Mouse (Mus musculus) olfactory bulb, adult 2 months (tissue): ENCODE measurements around the gene Gimap3. TPM values are rescaled to one million over a fixed set of nuclear protein-coding genes. Genes with fewer than 3 reads are reported as not detected.

Experiments used
- H3K27ac ChIP-seq: fragments of 200-500 bp; 2 replicates; pipeline ENCODE4 v1.5.1; 2012; ENCODE audit warnings: low read depth, low read length; ENCODE audit not compliant: insufficient read depth
- H3K4me1 ChIP-seq: fragments of 200-500 bp; 2 replicates; pipeline ENCODE4 v1.6.1; 2012; ENCODE audit warnings: low read length; ENCODE audit not compliant: control insufficient read depth, insufficient read depth
- H3K4me3 ChIP-seq: fragments of 200-500 bp; 2 replicates; pipeline ENCODE4 v1.5.1; 2012; ENCODE audit warnings: mild to moderate bottlenecking, low read depth, low read length, moderate library complexity; ENCODE audit not compliant: insufficient read depth
- CTCF ChIP-seq: fragments of 200-500 bp; IDR thresholded peaks from 2 replicates; pipeline ENCODE4 v1.5.1; 2012; ENCODE audit warnings: low read depth, mild to moderate bottlenecking, low read length, moderate library complexity; ENCODE audit not compliant: insufficient read depth
- POLR2A ChIP-seq: fragments of 200-500 bp; IDR thresholded peaks from 2 replicates; pipeline ENCODE4 v1.6.1; 2012; ENCODE audit warnings: mild to moderate bottlenecking, low read depth, low read length, moderate library complexity; ENCODE audit not compliant: insufficient read depth
- WGBS: fragments of 180-500 bp; shearing (Covaris S2); methylation state at CpG from one replicate; pipeline ENCODE4 v1.1.7; 2018; 5-methylcytosine and 5-hydroxymethylcytosine counted together
- polyA plus RNA-seq: library from polyadenylated mRNA; stranded (reverse); fragments of >200 nt; gene quantifications from 2 replicates; pipeline ENCODE4 v1.2.4, GENCODE M21; 2012; ENCODE audit warnings: low replicate concordance; ENCODE audit not compliant: missing spikeins, insufficient read depth, insufficient read length

The Gimap3 gene
- polyA plus RNA-seq, 1 experiment, result not detected

GRCm38 (mm10) chr6:48785601-48786000 lies 14.9 kb upstream of the Gimap3 start:
- WGBS, result 45% methylated on average over 2 of the region's 2 CpGs
- Histone ChIP-seq H3K4me1 (no peaks in the 10 kb centered on the region), H3K4me3 (no peak overlapping the region), H3K27ac (no peak overlapping the region)
- TF ChIP-seq POLR2A, result no peak
- no peak for TF ChIP-seq CTCF

GRCm38 (mm10) chr6:48785189-48785588 lies 14.5 kb upstream of the Gimap3 start:
- Histone ChIP-seq H3K4me3 (no peak overlapping the region), H3K4me1 (no peaks in the 10 kb centered on the region), H3K27ac (no peak overlapping the region)
- no peak for TF ChIP-seq CTCF
- no peak for TF ChIP-seq POLR2A
- WGBS, result 70% methylated on average over 1 of the region's 1 CpGs

GRCm38 (mm10) chr6:48784406-48784805 lies 13.8 kb upstream of the Gimap3 start:
- TF ChIP-seq CTCF, result no peak
- TF ChIP-seq POLR2A, result no peak
- 92% methylated on average over 1 of the region's 1 CpGs for WGBS
- H3K27ac ChIP-seq, result no peak overlapping the region
- no peaks in the 10 kb centered on the region for H3K4me1 ChIP-seq
- H3K4me3 ChIP-seq, result no peak overlapping the region

GRCm38 (mm10) chr6:48772030-48772429 lies 1.4 kb upstream of the Gimap3 start:
- Histone ChIP-seq H3K27ac (no peak overlapping the region), H3K4me1 (peaks cover 2% of the 10 kb centered on the region; the same call in 1 of the 2 replicates), H3K4me3 (no peak overlapping the region)
- TF ChIP-seq POLR2A, result no peak
- TF ChIP-seq CTCF, result peak; percentile 75
- 2% methylated on average over 8 of the region's 8 CpGs for WGBS

GRCm38 (mm10) chr6:48768933-48769332 lies 1.7 kb downstream of the Gimap3 start:
- H3K27ac ChIP-seq, result no peak overlapping the region
- H3K4me1 ChIP-seq, result peaks cover 5% of the 10 kb centered on the region; the same call in 1 of the 2 replicates
- WGBS, result 90% methylated on average over 3 of the region's 3 CpGs
- no peak for TF ChIP-seq POLR2A
- TF ChIP-seq CTCF, result no peak
- H3K4me3 ChIP-seq, result no peak overlapping the region

GRCm38 (mm10) chr6:48768178-48768869 lies 2.3 kb downstream of the Gimap3 start:
- peaks cover 5% of the 10 kb centered on the region; the same call in 1 of the 2 replicates for H3K4me1 ChIP-seq
- H3K4me3 ChIP-seq, result no peak overlapping the region
- TF ChIP-seq CTCF (no peak), POLR2A (no peak)
- no peak overlapping the region for H3K27ac ChIP-seq
- 77% methylated on average over 9 of the region's 9 CpGs for WGBS

GRCm38 (mm10) chr6:48764496-48764895 lies 6.2 kb downstream of the Gimap3 start:
- 87% methylated on average over 10 of the region's 10 CpGs for WGBS
- Histone ChIP-seq H3K4me1 (0 out of 2 replicates have a peak, but pooled peaks cover 3% of the 10 kb centered on the region), H3K27ac (no peak overlapping the region), H3K4me3 (no peak overlapping the region)
- TF ChIP-seq CTCF (no peak), POLR2A (no peak)

- H3K4me3 ChIP-seq, result no peak overlapping the region
- 36% methylated on average over 7 of the region's 7 CpGs for WGBS
- H3K27ac ChIP-seq, result no peak overlapping the region
- H3K4me1 ChIP-seq, result 0 out of 2 replicates have a peak, but pooled peaks cover 3% of the 10 kb centered on the region
- TF ChIP-seq CTCF, result no peak
- TF ChIP-seq POLR2A, result no peak
These were observed 6.9 kb downstream of the Gimap3 start for GRCm38 (mm10) chr6:48763567-48764270.

- no peak for TF ChIP-seq POLR2A
- no peak for TF ChIP-seq CTCF
- peaks cover 17% of the 10 kb centered on the region for H3K4me1 ChIP-seq
- 79% methylated on average over 7 of the region's 7 CpGs for WGBS
- no peak overlapping the region for H3K27ac ChIP-seq
- no peak overlapping the region for H3K4me3 ChIP-seq
These were observed 23.3 kb downstream of the Gimap3 start for GRCm38 (mm10) chr6:48747091-48747966.
